Mouse (Mus musculus) myocyte (in vitro differentiated cells): Measurements from ENCODE around the gene Gm5134.
A peak's percentile ranks its signal among the peaks of the same experiment; 100 is the strongest.

Experiments
- CEBPB ChIP-seq: IDR thresholded peaks from 2 replicates; pipeline ENCODE4 v1.6.1; 2011; ENCODE audit warnings: mild to moderate bottlenecking, moderate library complexity; ENCODE audit not compliant: poor library complexity, insufficient read depth, severe bottlenecking
- MYOG ChIP-seq, 3 experiments: IDR thresholded peaks; one replicate each; pipeline ENCODE4 v1.6.1; 2011; ENCODE audit warnings: control low read depth in 2 of 3, low read depth in 2 of 3, mild to moderate bottlenecking in 2 of 3; ENCODE audit not compliant: insufficient read length in 2 of 3, control insufficient read depth in 1 of 3, insufficient read depth in 1 of 3
- POLR2A ChIP-seq: IDR thresholded peaks from one replicate; pipeline ENCODE4 v1.6.1; 2011; ENCODE audit warnings: low read depth, mild to moderate bottlenecking, control low read depth, moderate library complexity; ENCODE audit not compliant: insufficient read length

- peak; percentile 82 for TF ChIP-seq CEBPB
- TF ChIP-seq MYOG (IDR thresholded peaks at IDR 0.05; ENCODE audit: control insufficient read depth in 1 of 3, insufficient read depth in 1 of 3, insufficient read length in 2 of 3, low read depth in 2 of 3) = peak in 2 of 3 experiments; percentile 46 to 73
- TF ChIP-seq POLR2A = no peak
Measured at GRCm38 (mm10) chr10:75944066-75944772, 10.1 kb upstream of the Gm5134 start.
